Mouse (Mus musculus): Measurements from ENCODE around the gene Nck2. TPM values are rescaled to one million over a fixed set of nuclear protein-coding genes. Genes with fewer than 3 reads are reported as not detected.

The Nck2 gene
- polyA plus RNA-seq, 1 experiment from 2014 or later: 40.9 TPM

DNA sequence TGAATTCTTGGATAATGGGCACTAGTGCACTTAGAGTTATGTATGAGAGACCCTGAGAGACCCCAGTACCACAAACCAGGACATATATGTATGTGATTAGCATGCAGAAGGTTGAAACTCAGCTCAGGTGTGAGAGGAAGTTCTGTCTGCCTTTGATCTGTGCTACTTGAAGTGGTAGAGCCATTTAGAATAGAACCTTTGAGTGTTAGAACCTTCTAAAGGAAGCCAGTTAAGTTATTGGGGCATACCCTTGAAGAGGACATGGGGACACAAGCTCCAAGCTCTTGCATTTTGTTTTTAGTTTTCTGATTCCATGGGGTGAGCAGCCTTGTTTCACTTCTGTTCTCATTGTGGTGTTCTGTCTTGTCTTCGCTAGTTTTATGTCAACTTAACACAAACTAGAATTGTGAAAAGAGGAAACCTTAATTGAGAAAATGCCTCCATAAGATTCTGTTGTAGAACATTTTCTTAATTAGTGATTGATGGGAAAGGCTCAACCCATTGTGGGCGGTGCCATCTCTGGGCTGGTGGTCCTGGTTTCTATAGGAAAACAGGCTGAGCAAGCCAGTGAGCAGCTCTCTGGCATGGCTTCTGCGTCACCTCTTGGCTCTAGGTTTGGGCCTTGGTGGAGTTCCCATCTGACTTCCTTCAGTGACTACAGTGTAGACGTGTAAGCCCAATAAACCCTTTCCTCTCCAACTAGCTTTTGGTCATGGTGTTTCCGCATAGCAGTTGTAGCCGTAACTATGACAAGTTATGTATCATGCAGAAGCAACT is 57.0 kb downstream of the Nck2 start:
- Histone ChIP-seq H3K4me2 (no peak overlapping the region), H3K4me3 (replicated peaks) (no peak overlapping the region), H3K36me3 (replicated peaks) (no peaks in the 10 kb centered on the region), H3K9me3 (no peaks in the 10 kb centered on the region), H3K9ac (no peak overlapping the region), H3K4me1 (peaks cover 42% of the 10 kb centered on the region), H3K27me3 (peaks cover 51% of the 10 kb centered on the region), H3K27ac (no peak overlapping the region)
- WGBS: 89% methylated on average over 6 of the region's 6 CpGs
- ATAC-seq (ENCODE audit: low FRiP score): no peak

DNA sequence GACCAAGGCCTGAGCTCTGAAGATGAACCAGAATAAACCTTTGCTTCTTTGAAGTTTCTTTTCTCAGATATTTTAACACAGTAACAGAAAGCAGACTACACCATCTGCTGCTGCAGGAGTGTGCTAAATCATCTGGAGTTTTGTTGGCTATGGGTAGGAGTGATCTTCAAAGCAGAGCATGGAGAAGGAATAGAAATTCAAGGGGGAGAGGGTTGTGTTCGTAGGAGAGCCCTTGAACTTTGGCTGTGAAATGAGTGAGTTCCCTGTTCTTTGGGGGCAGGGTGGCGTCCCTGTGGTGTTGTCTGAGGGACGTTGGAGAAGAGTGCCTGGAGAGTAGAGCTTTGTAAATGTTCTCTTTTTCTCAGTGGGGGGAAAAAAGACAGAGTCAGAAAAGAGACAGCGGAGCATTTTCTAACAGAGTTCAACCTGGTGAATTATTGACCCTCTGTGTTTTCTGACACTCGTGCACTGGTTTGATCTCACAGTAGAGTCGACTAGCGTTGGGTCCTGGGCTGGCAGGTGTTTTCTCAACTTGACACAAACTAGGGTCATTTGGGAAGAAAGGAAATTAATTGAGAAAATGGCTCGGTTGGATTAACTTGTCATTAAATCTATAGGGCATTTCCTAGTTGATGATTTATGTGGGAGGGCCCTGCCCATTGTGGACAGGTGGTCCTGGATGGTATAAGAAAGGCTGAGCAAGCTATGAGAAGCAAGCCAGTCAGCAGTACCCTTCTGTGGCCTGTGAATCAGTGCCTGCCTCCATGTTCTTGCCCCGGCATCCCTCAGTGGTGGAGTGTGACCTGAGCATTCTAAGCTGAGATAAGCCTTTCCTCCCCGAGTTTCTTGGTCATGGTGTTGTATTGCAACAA is 57.8 kb downstream of the Nck2 start:
- 65% methylated on average over 10 of the region's 10 CpGs for WGBS
- Histone ChIP-seq H3K9me3 (no peaks in the 10 kb centered on the region), H3K4me2 (no peak overlapping the region), H3K9ac (no peak overlapping the region), H3K4me3 (replicated peaks) (no peak overlapping the region), H3K27me3 (peaks cover 49% of the 10 kb centered on the region), H3K4me1 (peaks cover 42% of the 10 kb centered on the region), H3K27ac (no peak overlapping the region), H3K36me3 (replicated peaks) (no peaks in the 10 kb centered on the region)
- no peak for ATAC-seq (ENCODE audit: low FRiP score)

DNA sequence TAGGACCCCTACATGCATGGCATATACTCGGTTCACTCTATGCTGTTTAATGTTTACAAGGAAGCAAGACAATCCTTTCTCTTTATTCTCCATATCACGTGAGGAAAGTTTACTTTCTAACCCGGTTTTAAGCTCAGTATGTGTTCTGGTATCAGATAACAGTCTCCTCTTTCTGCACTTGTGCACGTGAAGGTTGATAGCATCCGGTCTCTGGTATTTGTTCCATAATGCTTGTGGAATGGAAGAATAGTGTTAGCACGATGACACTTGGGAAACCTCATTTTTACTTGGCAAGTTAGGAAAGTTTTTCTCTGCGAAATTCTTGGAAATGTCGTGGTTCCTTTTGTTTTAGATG is 58.4 kb downstream of the Nck2 start:
- Histone ChIP-seq H3K27me3 (peaks cover 49% of the 10 kb centered on the region), H3K4me3 (replicated peaks) (no peak overlapping the region), H3K27ac (no peak overlapping the region), H3K9ac (no peak overlapping the region), H3K36me3 (replicated peaks) (no peaks in the 10 kb centered on the region), H3K9me3 (no peaks in the 10 kb centered on the region), H3K4me2 (no peak overlapping the region), H3K4me1 (peaks cover 39% of the 10 kb centered on the region)
- ATAC-seq (ENCODE audit: low FRiP score): no peak
- 76% methylated on average over 8 of the region's 8 CpGs for WGBS

DNA sequence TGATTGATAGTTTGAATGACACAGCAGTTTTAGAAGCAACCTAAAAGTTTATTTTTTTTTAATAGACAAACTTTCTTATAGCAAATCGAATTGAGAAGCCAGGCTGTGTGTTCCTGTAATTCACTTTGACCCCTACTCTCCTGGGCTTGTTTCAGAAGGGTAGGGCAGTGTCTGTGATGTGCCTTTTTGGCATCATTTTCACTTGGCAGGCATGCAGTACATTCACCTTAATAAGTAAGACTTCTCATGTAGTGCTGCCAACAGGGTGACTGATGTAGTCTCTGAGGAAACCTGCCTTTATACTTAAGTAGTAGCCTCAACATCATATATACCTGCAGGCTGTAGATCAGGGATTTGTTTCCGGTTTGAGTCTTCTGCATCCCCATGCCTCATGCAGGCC is 58.9 kb downstream of the Nck2 start:
- Histone ChIP-seq H3K9me3 (no peaks in the 10 kb centered on the region), H3K27ac (no peak overlapping the region), H3K27me3 (peaks cover 49% of the 10 kb centered on the region), H3K4me3 (replicated peaks) (no peak overlapping the region), H3K9ac (no peak overlapping the region), H3K4me2 (no peak overlapping the region), H3K36me3 (replicated peaks) (no peaks in the 10 kb centered on the region), H3K4me1 (peaks cover 34% of the 10 kb centered on the region)
- WGBS: 91% methylated on average over 2 of the region's 2 CpGs
- ATAC-seq (ENCODE audit: low FRiP score): no peak

DNA sequence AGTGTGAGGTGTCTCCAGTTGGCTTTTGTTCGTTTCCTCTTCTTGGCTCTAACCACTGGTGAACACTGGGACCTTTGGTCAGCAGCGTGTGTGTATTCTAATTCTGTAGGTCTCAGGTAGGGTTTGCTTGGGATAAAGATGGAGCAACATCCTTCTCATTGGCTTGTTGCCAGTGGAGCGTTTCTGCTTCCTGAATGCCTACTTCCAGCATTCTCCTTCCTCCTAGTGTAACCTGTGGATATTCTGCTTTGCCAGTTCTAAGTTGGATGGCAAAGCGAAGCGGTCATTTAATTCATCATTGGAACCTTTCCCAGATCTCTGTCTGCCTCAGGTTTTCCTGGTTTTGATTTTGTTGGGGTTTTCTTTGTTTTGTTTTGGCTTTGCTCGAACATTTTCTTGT is 59.3 kb downstream of the Nck2 start:
- 83% methylated on average over 6 of the region's 6 CpGs for WGBS
- H3K36me3 ChIP-seq (replicated peaks): no peaks in the 10 kb centered on the region
- no peak overlapping the region for H3K9ac ChIP-seq
- H3K27ac ChIP-seq: no peak overlapping the region
- peaks cover 34% of the 10 kb centered on the region for H3K4me1 ChIP-seq
- peaks cover 49% of the 10 kb centered on the region for H3K27me3 ChIP-seq
- no peak for ATAC-seq (ENCODE audit: low FRiP score)
- no peak overlapping the region for H3K4me3 ChIP-seq (replicated peaks)
- no peaks in the 10 kb centered on the region for H3K9me3 ChIP-seq
- H3K4me2 ChIP-seq: no peak overlapping the region

DNA sequence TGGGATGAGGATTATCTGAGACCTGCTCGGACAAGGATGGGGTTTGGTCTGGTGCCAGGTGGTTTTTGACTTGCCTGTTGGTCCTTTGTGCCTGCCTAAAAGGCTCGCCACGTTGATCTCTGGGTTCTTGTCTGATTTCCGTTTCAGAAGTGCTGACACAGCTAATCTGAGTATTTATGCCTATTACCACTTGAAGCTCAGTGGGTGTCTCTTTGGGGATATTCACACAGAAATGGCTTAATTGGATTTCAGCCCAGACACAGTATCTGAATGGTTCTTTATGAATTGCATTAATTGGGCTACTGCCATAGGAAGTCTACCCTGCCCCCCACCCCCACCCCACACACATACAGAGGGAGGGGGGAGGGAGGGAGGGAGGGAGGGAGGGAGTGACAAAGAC is 59.9 kb downstream of the Nck2 start:
- H3K27me3 ChIP-seq: peaks cover 50% of the 10 kb centered on the region

DNA sequence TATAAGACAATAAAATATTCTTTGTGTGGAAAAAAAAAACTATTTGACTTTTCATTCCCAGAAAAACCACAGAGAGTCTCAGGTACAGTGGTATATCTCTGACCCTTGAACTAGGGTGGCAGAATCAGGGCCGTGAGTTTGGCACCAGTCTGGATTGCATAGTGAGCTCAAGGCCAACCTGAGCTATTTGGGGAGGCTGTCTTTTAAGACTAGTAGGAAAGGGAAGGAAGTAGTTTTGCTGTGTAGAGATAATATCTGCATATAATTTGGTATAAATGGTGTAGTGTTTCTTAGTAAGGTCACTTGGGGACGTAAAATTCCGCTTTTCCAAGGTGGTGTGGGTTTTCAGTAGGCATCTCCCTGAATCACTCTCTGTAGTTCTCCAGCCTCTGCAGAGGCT is 62.3 kb downstream of the Nck2 start:
- Histone ChIP-seq H3K36me3 (replicated peaks) (peaks cover 10% of the 10 kb centered on the region), H3K9ac (no peak overlapping the region), H3K4me3 (replicated peaks) (no peak overlapping the region), H3K27me3 (peaks cover 35% of the 10 kb centered on the region), H3K4me2 (no peak overlapping the region), H3K9me3 (0 out of 2 replicates have a peak, but pooled peaks cover 3% of the 10 kb centered on the region), H3K27ac (no peak overlapping the region), H3K4me1 (peaks cover 27% of the 10 kb centered on the region)
- 87% methylated on average over 3 of the region's 3 CpGs for WGBS
- ATAC-seq (ENCODE audit: low FRiP score): no peak

More for the DNA sequence above, 59.9 kb downstream of the Nck2 start:
- Histone ChIP-seq H3K27ac (no peak overlapping the region), H3K36me3 (replicated peaks) (no peaks in the 10 kb centered on the region), H3K4me3 (replicated peaks) (no peak overlapping the region), H3K9me3 (0 out of 2 replicates have a peak, but pooled peaks cover 2% of the 10 kb centered on the region), H3K4me1 (peaks cover 31% of the 10 kb centered on the region), H3K9ac (no peak overlapping the region), H3K4me2 (no peak overlapping the region)
- peak; percentile 87 for ATAC-seq (ENCODE audit: low FRiP score)
- WGBS: 4% methylated on average over 4 of the region's 4 CpGs

DNA sequence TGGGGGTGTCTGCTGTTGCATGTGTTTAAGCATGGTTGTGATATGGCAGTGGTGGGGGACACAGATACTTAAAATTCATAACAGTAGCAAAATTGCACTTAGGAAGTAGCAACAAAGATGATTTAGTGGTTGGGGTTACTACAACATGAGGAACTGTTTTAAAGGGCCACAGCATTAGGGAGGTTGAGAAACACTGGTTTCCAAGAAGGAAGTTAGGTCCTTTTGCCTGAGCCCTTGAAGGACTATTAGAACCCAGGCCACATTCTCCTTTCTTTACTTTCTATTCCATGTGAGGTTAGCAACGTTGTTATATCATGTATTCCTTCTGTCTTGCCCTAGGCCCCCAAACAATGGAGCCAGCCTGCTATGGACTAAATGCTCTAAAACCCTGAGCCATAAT is 63.4 kb downstream of the Nck2 start:
- no peak overlapping the region for H3K4me2 ChIP-seq
- 0 out of 2 replicates have a peak, but pooled peaks cover 3% of the 10 kb centered on the region for H3K9me3 ChIP-seq
- H3K4me3 ChIP-seq (replicated peaks): no peak overlapping the region
- H3K36me3 ChIP-seq (replicated peaks): peaks cover 15% of the 10 kb centered on the region
- peaks cover 23% of the 10 kb centered on the region for H3K27me3 ChIP-seq
- no peak for ATAC-seq (ENCODE audit: low FRiP score)
- WGBS: 86% methylated on average over 1 of the region's 1 CpGs
- no peak overlapping the region for H3K27ac ChIP-seq
- H3K4me1 ChIP-seq: peaks cover 18% of the 10 kb centered on the region
- no peak overlapping the region for H3K9ac ChIP-seq

DNA sequence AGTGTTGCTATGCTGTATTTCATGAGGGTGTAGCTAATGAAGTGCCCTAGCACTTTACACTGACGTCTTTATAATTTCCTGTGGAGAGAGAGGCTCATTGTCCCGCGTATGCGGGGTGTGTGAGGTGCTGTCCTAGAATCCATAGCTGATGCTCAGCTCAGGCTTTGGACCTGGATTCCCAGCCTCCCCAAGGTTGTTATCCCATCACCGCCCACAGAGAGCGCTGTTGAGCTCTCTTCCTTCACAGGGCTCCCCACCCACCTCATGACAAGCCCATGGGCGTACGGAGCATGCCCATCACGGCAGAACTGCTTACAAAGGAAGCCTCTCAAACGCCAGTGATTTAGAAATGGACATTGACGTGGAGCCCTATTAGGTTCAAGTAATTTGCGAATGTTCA is 66.9 kb downstream of the Nck2 start:
- H3K4me3 ChIP-seq (replicated peaks): no peak overlapping the region
- H3K27ac ChIP-seq: no peak overlapping the region
- H3K9ac ChIP-seq: no peak overlapping the region
- H3K4me1 ChIP-seq: no peaks in the 10 kb centered on the region; the same call in 1 of the 2 replicates
- H3K36me3 ChIP-seq (replicated peaks): peaks cover 15% of the 10 kb centered on the region
- 85% methylated on average over 12 of the region's 12 CpGs for WGBS
- no peak for ATAC-seq (ENCODE audit: low FRiP score)
- 0 out of 2 replicates have a peak, but pooled peaks cover 3% of the 10 kb centered on the region for H3K9me3 ChIP-seq
- H3K4me2 ChIP-seq: no peak overlapping the region
- peaks cover 4% of the 10 kb centered on the region; the same call in 1 of the 2 replicates for H3K27me3 ChIP-seq

DNA sequence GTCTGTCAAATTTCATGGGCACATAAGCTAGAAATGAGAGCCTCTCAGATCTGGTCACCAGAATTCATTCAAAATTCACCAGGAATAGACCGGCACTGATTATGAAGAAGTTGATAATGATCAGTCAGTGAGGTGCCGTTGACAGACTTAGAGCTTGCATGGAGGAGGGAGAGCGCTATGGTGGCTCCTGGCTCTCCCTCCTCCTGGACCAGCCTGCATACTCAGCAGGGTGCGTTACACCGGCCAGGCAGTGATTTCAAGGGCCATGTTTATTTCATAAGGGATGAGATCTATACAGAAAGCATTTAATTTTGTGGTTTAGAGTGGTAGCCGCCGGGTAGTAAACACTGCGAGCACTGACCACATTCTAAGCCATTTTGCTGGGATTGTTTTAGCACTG is 67.3 kb downstream of the Nck2 start:
- Histone ChIP-seq H3K9ac (no peak overlapping the region), H3K4me2 (no peak overlapping the region), H3K4me1 (no peaks in the 10 kb centered on the region), H3K9me3 (0 out of 2 replicates have a peak, but pooled peaks cover 3% of the 10 kb centered on the region), H3K36me3 (replicated peaks) (peaks cover 15% of the 10 kb centered on the region), H3K27me3 (0 out of 2 replicates have a peak, but pooled peaks cover 3% of the 10 kb centered on the region), H3K27ac (no peak overlapping the region), H3K4me3 (replicated peaks) (no peak overlapping the region)
- no peak for ATAC-seq (ENCODE audit: low FRiP score)
- WGBS: 91% methylated on average over 8 of the region's 8 CpGs

DNA sequence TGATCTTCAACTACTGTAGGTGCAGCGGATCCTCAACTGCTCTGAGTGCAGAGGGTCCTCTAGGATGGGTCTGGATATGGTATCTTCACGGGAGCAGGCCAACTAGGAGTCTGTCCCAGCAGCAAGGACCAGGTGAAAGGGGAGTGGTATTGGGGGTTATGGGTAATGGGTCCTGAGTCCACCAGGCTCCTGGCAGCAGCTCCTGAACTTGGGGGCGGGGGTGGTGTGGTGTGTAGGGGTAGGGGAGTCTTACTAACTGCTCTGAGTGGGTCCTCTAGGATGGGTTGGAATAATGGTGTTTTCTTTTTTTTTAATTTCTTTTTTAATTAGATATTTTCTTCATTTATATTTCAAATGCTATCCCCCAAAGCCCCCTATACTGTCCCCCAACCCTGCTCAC is 73.0 kb downstream of the Nck2 start:
- 0 out of 2 replicates have a peak, but pooled peaks cover under 1% of the 10 kb centered on the region for H3K36me3 ChIP-seq (replicated peaks)
- 93% methylated on average over 3 of the region's 3 CpGs for WGBS
- no peaks in the 10 kb centered on the region for H3K27me3 ChIP-seq
- no peak overlapping the region for H3K4me3 ChIP-seq (replicated peaks)
- H3K4me1 ChIP-seq: no peaks in the 10 kb centered on the region
- H3K9ac ChIP-seq: no peak overlapping the region
- H3K4me2 ChIP-seq: no peak overlapping the region
- no peaks in the 10 kb centered on the region for H3K9me3 ChIP-seq
- no peak overlapping the region for H3K27ac ChIP-seq
- ATAC-seq (ENCODE audit: low FRiP score): no peak

DNA sequence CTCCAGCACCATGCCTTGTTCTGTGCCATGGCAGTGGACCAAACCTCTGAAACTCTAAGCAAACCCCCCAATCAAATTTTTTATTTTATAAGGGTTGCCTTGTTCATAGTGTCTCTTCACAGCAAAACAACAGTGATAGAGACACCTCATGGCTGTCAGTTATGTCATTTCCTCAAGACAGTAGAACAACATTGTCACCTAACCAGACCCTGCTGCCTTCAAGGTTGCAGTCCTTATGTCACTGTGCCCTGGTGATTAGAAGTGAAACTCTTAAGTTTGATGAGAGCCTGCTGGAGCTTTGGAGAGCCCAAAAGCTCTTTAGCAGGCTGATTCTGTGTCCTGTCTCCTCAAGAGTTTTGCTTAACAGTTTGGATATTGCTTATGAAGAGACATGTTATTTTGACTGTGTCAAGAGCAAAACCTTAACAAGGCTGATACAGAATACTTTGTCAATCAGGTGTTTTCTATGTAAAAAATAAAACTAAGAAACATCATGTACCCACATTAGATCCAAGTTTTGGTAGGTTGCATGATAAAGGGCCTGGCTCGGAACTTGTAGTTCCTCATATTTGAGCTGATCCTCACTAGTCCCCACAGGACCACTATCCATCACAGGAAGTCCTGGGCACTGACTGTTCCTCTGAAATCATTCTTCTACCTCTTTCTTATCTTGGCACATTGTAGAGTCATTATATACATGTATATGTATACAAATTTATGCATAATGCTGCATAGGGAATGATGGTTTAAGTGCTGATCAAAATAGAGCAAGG is 76.0 kb downstream of the Nck2 start:
- H3K4me1 ChIP-seq: no peaks in the 10 kb centered on the region
- no peaks in the 10 kb centered on the region for H3K9me3 ChIP-seq
- no peak overlapping the region for H3K4me2 ChIP-seq
- H3K27me3 ChIP-seq: no peaks in the 10 kb centered on the region
- no peak for ATAC-seq (ENCODE audit: low FRiP score)
- H3K4me3 ChIP-seq (replicated peaks): no peak overlapping the region
- no peak overlapping the region for H3K27ac ChIP-seq
- 93% methylated on average over 1 of the region's 1 CpGs for WGBS
- H3K9ac ChIP-seq: no peak overlapping the region
- H3K36me3 ChIP-seq (replicated peaks): no peaks in the 10 kb centered on the region
